Mouse (Mus musculus) spleen, adult 2 months (tissue): ENCODE results near the gene Atg7.
"Not testable (repeated sequence)": the region's sequence is repeated elsewhere in the genome, so short reads cannot be mapped to it uniquely, and the experiment has no call there.

Source experiments
- CTCF ChIP-seq: fragments of 200-500 bp; IDR thresholded peaks from 2 replicates; pipeline ENCODE4 v1.5.1; 2011; ENCODE audit warnings: mild to moderate bottlenecking, inconsistent platforms; ENCODE audit not compliant: insufficient read depth, insufficient read length, insufficient replicate concordance; ENCODE audit errors: extremely low read depth
- POLR2A ChIP-seq: fragments of 200-500 bp; IDR thresholded peaks from 2 replicates; pipeline ENCODE4 v1.6.1; 2011; ENCODE audit warnings: low read depth, low read length, inconsistent platforms

DNA sequence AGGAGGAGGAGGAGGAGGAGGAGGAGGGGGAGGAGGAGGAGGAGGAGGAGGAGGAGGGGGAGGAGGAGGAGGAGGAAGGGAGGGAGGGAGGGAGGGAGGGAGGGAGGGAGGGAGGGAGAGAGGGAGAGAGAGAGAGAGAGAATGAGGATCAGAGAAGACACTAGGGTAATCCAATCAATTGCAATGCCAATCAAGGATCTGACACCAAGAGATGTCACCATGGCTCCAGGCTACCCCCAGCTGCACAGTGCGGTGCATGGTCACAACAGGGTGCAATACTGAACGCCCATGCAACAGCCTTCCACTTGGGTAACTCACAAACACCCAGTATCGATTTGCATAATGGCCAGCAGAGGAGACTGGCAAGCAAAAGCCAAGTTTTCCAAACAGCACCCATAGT lies 247.1 kb downstream of the Atg7 start:
- not testable (repeated sequence) for TF ChIP-seq POLR2A, CTCF
